Mouse (Mus musculus): ENCODE measurements around the gene Olfr805. TPM values are rescaled to one million over a fixed set of nuclear protein-coding genes. Genes with fewer than 3 reads are reported as not detected.

Olfr805 gene
- polyA plus RNA-seq, 1 experiment from 2014 or later = 0.05 TPM

Small RNAs within 50 kb of the gene (microRNA-seq; reads per million reads assigned to microRNA genes)
- gene Gm24485 (ENCODE audit: borderline number of aligned reads) = not detected

Other genes with a start within 250 kb of the Olfr805 start
- 0.05 TPM in 1 of 2 replicates, not detected in the other for gene Olfr789, start 244.6 kb downstream of the Olfr805 start, polyA plus RNA-seq (2015; fragmentation: Nextera tagmentation; extraction: Ambion mirVana)
- gene Olfr790, start 230.9 kb downstream of the Olfr805 start, polyA plus RNA-seq (2015; fragmentation: Nextera tagmentation; extraction: Ambion mirVana) = not detected in 2 replicates
- 0.07 and 0.21 TPM in 2 replicates for gene Olfr791, start 207.6 kb downstream of the Olfr805 start, polyA plus RNA-seq (2015; fragmentation: Nextera tagmentation; extraction: Ambion mirVana)
- gene Olfr792, start 190.2 kb downstream of the Olfr805 start, polyA plus RNA-seq (2015; fragmentation: Nextera tagmentation; extraction: Ambion mirVana) = 0.24 TPM in 1 of 2 replicates, not detected in the other
- not detected in 2 replicates for gene Olfr794, start 161.7 kb downstream of the Olfr805 start, polyA plus RNA-seq (2015; fragmentation: Nextera tagmentation; extraction: Ambion mirVana)
- not detected in 2 replicates for gene Olfr796, start 116.8 kb downstream of the Olfr805 start, polyA plus RNA-seq (2015; fragmentation: Nextera tagmentation; extraction: Ambion mirVana)
- 0.04 and 0.12 TPM in 2 replicates for gene Olfr798, start 101.4 kb downstream of the Olfr805 start, polyA plus RNA-seq (2015; fragmentation: Nextera tagmentation; extraction: Ambion mirVana)
- not detected in 2 replicates for gene Olfr799, start 91.9 kb downstream of the Olfr805 start, polyA plus RNA-seq (2015; fragmentation: Nextera tagmentation; extraction: Ambion mirVana)
- not detected in 2 replicates for gene Olfr800, start 71.7 kb downstream of the Olfr805 start, polyA plus RNA-seq (2015; fragmentation: Nextera tagmentation; extraction: Ambion mirVana)
- gene Olfr801, start 55.5 kb downstream of the Olfr805 start, polyA plus RNA-seq (2015; fragmentation: Nextera tagmentation; extraction: Ambion mirVana) = not detected in 2 replicates
- 0.03 and 0.07 TPM in 2 replicates for gene Olfr802, start 41.2 kb downstream of the Olfr805 start, polyA plus RNA-seq (2015; fragmentation: Nextera tagmentation; extraction: Ambion mirVana)
- gene Olfr803, start 35.1 kb downstream of the Olfr805 start, polyA plus RNA-seq (2015; fragmentation: Nextera tagmentation; extraction: Ambion mirVana) = not detected in 2 replicates
- not detected in 2 replicates for gene Olfr804, start 26.2 kb downstream of the Olfr805 start, polyA plus RNA-seq (2015; fragmentation: Nextera tagmentation; extraction: Ambion mirVana)
- not detected in 2 replicates for gene Olfr806, start 12.5 kb upstream of the Olfr805 start, polyA plus RNA-seq (2015; fragmentation: Nextera tagmentation; extraction: Ambion mirVana)
- gene Olfr807, start 28.4 kb upstream of the Olfr805 start, polyA plus RNA-seq (2015; fragmentation: Nextera tagmentation; extraction: Ambion mirVana) = 0.17 TPM in 1 of 2 replicates, not detected in the other
- gene Olfr808, start 36.1 kb upstream of the Olfr805 start, polyA plus RNA-seq (2015; fragmentation: Nextera tagmentation; extraction: Ambion mirVana) = not detected in 2 replicates
- 0.17 TPM in 1 of 2 replicates, not detected in the other for gene Olfr809, start 45.3 kb upstream of the Olfr805 start, polyA plus RNA-seq (2015; fragmentation: Nextera tagmentation; extraction: Ambion mirVana)
- gene Olfr810, start 65.5 kb upstream of the Olfr805 start, polyA plus RNA-seq (2015; fragmentation: Nextera tagmentation; extraction: Ambion mirVana) = 0.26 and 0.44 TPM in 2 replicates
- not detected in 2 replicates for gene Olfr811, start 75.0 kb upstream of the Olfr805 start, polyA plus RNA-seq (2015; fragmentation: Nextera tagmentation; extraction: Ambion mirVana)
- gene Olfr812, start 116.7 kb upstream of the Olfr805 start, polyA plus RNA-seq (2015; fragmentation: Nextera tagmentation; extraction: Ambion mirVana) = 0.13 and 0.41 TPM in 2 replicates
- 0.20 and 0.33 TPM in 2 replicates for gene Olfr813, start 126.0 kb upstream of the Olfr805 start, polyA plus RNA-seq (2015; fragmentation: Nextera tagmentation; extraction: Ambion mirVana)
- not detected in 2 replicates for gene Olfr814, start 150.5 kb upstream of the Olfr805 start, polyA plus RNA-seq (2015; fragmentation: Nextera tagmentation; extraction: Ambion mirVana)
- gene Olfr815, start 176.5 kb upstream of the Olfr805 start, polyA plus RNA-seq (2015; fragmentation: Nextera tagmentation; extraction: Ambion mirVana) = 0.17 TPM in 1 of 2 replicates, not detected in the other
- not detected in 2 replicates for gene Olfr816, start 186.2 kb upstream of the Olfr805 start, polyA plus RNA-seq (2015; fragmentation: Nextera tagmentation; extraction: Ambion mirVana)
- not detected in 2 replicates for gene Olfr818, start 219.7 kb upstream of the Olfr805 start, polyA plus RNA-seq (2015; fragmentation: Nextera tagmentation; extraction: Ambion mirVana)
- gene Olfr819, start 237.9 kb upstream of the Olfr805 start, polyA plus RNA-seq (2015; fragmentation: Nextera tagmentation; extraction: Ambion mirVana) = 0.04 TPM in 1 of 2 replicates, not detected in the other
- 0.11 TPM in 1 of 2 replicates, not detected in the other for gene Olfr247, start 246.8 kb upstream of the Olfr805 start, polyA plus RNA-seq (2015; fragmentation: Nextera tagmentation; extraction: Ambion mirVana)